Mouse (Mus musculus): ENCODE measurements around the gene Zfp786. TPM values are rescaled to one million over a fixed set of nuclear protein-coding genes. Genes with fewer than 3 reads are reported as not detected.
"Not testable (repeated sequence)": the region's sequence is repeated elsewhere in the genome, so short reads cannot be mapped to it uniquely, and the experiment has no call there.

The Zfp786 gene
- total RNA-seq, 2 experiments from 2014 or later = 5.5 to 6.5 TPM

DNA sequence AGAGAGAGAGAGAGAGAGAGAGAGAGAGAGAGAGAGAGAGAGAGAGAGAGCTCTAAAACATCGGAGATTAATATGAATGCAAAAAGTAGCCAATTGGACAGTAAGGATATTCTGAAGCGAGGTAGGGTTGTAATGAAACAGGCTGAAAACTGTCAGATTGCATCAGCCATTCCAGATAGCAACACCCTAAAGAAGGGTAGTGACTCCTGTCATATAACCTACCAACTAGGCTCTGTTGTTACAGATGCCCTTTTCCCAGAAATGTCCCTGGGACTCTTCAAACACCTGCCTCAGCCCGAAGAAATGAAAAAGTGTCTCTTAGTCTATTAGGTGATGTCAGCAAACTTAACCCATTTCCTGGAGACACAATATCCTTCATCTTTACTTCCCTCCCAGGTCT is 41.8 kb downstream of the Zfp786 start:
- no peak for DNase-seq (ENCODE audit: low spot score in 2 of 2)
- no peak for TF ChIP-seq CTCF (conservative IDR thresholded peaks at IDR 0.05)
- Histone ChIP-seq H3K27ac (peak overlapping the region; percentile 100), H3K4me3 (peak overlapping the region; percentile 66)

DNA sequence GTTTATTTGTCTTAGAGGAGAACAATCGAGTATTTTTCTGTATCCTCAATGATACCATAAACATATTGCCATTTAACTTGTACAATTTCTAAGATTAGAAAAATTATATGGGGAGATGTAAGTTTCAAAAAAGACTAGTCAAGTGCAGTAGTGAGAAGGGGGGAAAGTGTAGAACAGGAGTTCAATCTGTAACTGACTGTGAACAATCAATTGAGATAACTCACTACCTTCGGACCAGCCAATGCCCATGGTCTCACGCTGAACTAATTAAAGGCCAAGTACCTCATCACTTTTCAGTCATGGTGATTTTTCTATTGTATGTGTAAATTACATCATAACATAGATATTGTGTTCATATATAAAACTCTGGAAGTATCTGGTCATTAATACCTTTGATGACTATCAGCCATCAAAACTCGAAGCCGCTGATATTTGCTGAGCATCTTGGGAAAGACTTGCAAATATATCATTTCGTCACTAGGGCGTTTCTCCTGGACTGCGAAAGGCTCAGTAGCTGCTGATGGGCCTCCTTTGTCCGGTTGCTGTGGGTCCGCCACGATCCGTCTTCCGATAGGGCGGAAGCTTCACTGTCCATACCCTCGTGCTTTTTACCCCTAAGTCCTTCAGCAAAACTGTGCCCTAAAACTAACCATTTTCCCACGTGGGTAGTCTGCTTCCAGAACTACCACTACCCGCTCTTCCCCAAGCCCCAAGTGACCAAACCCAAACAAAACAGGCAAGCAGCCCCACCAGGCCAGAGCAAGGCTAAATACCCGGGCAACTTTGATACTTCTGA is 42.5 kb downstream of the Zfp786 start:
- Histone ChIP-seq H3K27ac (peak overlapping the region; percentile 100), H3K4me3 (peak overlapping the region; percentile 66)
- DNase-seq (ENCODE audit: low spot score in 2 of 2) = peak; percentile 80 to 86
- TF ChIP-seq CTCF (conservative IDR thresholded peaks at IDR 0.05) = peak; percentile 56

DNA sequence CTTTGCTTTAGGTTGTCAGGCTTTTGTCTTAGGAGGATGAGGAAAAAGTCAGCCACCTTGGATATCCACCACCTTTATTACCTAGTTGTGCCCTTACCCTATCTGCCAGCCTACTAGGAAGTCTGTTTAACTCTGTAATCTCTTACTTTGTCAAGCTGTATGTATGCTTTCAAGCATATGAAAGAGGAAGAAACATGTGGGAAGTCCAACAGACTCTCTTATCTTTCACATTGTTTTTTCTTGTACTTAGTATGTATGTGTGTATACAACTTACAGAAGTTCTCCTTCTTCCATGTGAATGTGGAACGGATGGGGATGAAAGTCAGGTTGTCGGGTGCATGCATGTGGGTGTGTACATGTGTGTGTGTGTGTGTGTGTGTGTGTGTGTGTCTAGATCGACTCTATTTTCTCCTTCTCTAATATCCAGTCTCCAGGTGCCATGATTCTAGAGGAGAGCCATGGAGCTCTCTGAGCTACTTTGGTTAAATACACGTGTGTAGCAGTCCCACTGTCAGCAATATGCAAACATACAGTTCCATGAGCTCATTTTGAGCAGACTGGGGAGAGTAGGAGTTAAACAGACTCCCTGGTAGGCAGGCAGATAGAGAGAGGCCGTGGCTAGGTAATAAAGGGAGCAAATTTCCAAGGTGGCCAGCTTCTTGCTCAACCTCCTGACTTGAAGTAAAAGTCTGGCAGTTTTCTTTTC is 45.8 kb downstream of the Zfp786 start:
- DNase-seq (ENCODE audit: low spot score in 2 of 2) = no peak
- no peak overlapping the region for H3K4me3 ChIP-seq
- no peak for TF ChIP-seq CTCF (conservative IDR thresholded peaks at IDR 0.05)
- H3K27ac ChIP-seq = no peak overlapping the region

DNA sequence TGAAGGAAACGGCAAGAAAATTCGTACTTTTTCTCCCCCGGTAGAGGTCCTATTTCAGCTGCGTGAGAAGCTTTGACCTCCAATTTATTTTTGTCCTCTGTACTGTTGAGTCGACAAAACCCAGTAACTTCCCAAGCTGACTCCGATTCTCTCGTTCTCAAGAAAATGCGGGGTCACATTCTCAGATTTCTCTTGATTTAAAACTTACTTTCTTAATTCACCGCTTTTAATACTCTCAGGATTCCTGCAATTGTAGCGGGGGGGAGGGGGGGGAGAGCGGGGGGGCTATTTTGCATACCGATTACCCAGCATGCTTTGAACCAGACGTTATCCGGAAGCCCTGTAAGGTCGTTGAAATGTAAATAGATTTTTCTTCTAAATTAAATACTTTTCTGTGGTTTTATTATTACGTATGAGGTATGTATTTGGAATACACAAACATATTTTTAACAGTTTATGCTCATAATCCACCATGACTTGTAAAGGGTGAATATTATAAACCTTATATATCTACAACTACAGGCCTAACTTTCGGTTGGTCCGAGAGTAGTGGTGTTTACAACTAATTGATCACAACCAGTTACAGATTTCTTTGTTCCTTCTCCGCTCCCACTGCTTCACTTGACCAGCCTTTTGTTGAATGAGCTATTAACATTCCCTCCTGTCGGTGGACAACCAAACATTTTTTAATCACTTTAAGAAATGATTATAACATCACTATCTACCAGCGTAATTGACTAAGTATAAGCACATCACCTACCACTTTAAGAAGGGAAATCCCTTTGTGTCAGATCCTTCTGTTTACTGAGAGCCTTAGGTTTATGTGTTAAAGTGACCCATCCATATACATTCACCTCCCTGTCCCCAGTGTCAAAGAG is 49.3 kb downstream of the Zfp786 start:
- H3K27ac ChIP-seq = peak overlapping the region; percentile 87
- TF ChIP-seq CTCF (conservative IDR thresholded peaks at IDR 0.05) = peak; percentile 39
- DNase-seq (ENCODE audit: low spot score in 2 of 2) = peak; percentile 35 to 69
- peak overlapping the region; percentile 50 for H3K4me3 ChIP-seq

DNA sequence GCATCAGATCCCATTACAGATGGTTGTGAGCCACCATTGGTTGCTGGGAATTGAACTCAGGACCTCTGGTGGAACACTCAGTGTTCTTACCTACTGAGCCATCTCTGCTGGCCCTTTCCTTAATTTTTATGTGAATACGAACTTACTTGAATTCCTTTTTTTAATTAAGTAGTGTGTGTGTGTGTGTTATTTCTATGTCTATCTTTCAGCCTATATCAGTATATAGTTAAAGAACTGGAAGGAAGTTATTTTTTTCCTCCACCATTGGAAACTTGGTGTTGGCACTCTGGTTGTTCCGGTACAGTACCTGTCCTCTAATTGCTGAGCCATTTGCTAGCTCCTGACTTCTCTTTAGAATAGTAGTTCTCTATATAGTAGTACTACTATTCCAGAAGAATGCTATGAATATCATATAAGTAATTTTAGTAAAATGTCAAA is 50.1 kb downstream of the Zfp786 start:
- TF ChIP-seq CTCF (conservative IDR thresholded peaks at IDR 0.05) = no peak
- peak in 1 of 2 experiments; percentile 9 for DNase-seq (ENCODE audit: low spot score in 2 of 2)
- peak overlapping the region; percentile 50 for H3K4me3 ChIP-seq
- peak overlapping the region; percentile 87 for H3K27ac ChIP-seq

DNA sequence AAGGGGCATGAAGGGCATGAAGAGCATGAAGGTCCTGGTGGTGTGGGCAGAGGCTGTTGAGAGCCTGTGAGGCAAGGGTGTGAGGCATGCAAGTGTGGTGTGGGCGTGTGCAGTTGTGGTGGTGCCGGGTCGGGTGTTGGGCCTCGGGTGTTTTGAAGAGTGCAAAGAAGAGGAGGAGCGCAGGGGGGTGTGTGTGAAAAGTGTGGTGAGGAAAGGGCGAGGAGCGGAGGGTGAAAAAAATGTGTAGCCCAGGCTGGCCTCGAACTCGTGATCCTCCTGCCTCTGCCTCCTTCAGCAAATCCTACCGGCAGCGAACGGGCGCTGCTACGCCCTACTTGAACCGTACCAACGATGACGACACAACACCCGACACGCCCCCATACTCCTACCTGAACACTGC is 58.9 kb downstream of the Zfp786 start:
- peak in 1 of 2 experiments; percentile 6 for DNase-seq (ENCODE audit: low spot score in 2 of 2)
- not testable (repeated sequence) for H3K4me3 ChIP-seq, H3K27ac ChIP-seq

DNA sequence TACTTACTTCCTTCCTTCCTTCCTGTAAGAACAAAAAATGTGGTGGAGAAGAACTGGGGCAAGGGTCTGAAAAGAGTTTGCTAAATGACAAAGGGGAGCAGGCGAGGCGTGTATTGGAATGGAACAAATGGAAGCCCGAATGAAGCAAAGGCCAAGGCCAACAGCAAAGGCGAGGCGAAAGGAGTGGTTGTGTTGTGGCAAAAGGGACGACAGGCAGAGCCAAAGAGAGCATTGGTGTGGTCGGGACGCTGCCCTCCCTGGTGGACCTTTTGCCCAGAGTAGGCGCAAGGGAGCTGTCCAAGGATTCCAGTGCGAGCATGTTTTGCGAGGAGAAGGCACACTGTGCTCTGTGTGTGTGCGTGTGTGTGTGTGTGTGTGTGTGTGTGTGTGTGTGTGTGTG is 59.6 kb downstream of the Zfp786 start:
- not testable (repeated sequence) for DNase-seq (ENCODE audit: low spot score in 2 of 2); H3K4me3 ChIP-seq; H3K27ac ChIP-seq

DNA sequence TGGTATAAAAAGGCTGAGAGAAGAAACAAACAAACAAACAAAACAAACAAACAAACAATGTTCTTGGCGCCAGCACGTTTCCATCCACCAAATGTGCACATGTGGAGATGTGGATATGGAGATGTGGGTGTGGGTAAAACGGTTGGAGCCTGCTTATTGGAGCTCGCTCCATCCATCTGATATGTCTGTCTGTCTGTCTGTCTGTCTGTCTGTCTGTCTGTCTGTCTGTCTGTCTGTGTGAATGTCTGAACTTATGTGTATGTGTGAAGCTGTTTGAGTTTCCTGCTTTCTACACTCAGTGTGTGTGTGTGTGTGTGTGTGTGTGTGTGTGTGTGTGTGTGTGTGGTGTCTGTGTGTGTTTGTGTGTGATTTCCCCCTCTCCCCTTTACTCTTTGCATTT is 60.8 kb downstream of the Zfp786 start:
- H3K4me3 ChIP-seq, H3K27ac ChIP-seq: not testable (repeated sequence)
- peak in 1 of 2 experiments; percentile 7 for DNase-seq (ENCODE audit: low spot score in 2 of 2)

Small RNA genes within 50 kb of the gene (microRNA-seq; reads per million reads assigned to microRNA genes)
- gene Mir704 = 0 to 0.74 reads per million in 2 experiments

Other genes starting within 250 kb of the Zfp786 start
- gene Ezh2, start 235.5 kb downstream of the Zfp786 start, total RNA-seq (2021) = 10 to 100 TPM; 16.0 to 17.4 TPM
- gene Pdia4, start 17.4 kb downstream of the Zfp786 start, total RNA-seq (2021) = 10 to 100 TPM; 58.2 to 62.5 TPM
- gene Zfp398, start 4.8 kb upstream of the Zfp786 start, total RNA-seq (2021) = 10 to 100 TPM; 21.9 to 22.5 TPM
- 10 to 100 TPM; 13.3 to 13.5 TPM for gene Zfp282, start 46.3 kb upstream of the Zfp786 start, total RNA-seq (2021)
- 10 to 100 TPM; 20.6 to 22.0 TPM for gene Zfp212, start 89.6 kb upstream of the Zfp786 start, total RNA-seq (2021)
- 10 to 100 TPM; 25.1 to 26.2 TPM for gene Zfp956, start 122.5 kb upstream of the Zfp786 start, total RNA-seq (2021)
- gene Zfp777, start 218.0 kb upstream of the Zfp786 start, total RNA-seq (2021) = 10 to 100 TPM; 36.8 to 37.4 TPM